Mouse (Mus musculus) cerebellum, postnatal 4 days (tissue): Measurements from ENCODE around the gene Gm156.
"Not testable (repeated sequence)": the region's sequence is repeated elsewhere in the genome, so short reads cannot be mapped to it uniquely, and the experiment has no call there.

Experiments
- DNase-seq, 2 experiments: peaks; one replicate each; pipeline ENCODE4 v3.0.0; 2022; ENCODE audit warnings: low spot score in 2 of 2, mixed read lengths in 1 of 2

Gene Gm156

DNA sequence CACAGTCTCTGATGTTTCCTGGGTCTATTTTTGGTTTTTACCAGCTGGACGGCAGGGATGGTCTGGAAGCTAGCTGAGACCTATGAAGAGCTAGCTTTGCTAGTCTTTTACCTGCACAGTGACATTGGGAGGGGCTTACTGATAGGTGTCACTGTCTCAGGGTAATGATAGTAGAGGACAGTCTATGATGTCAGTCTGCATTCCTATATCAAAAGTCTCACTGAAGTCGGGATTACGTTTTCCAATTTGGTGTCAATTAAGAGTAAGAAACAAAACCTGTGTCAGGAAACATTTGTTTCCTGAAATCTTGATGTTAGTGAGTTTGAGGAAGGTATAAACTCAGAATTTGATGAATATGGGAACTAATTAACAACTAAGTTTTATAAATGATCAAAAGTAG is at the start of gene Gm156:
Gene Gm156 (minus strand): TSS at position 101 of the 400 bp plus-strand sequence.
- DNase-seq = not testable (repeated sequence)

- no peak for DNase-seq
Observed at GRCm38 (mm10) chr6:129825559-129825958, 41.5 kb upstream of the Gm156 start.

DNA sequence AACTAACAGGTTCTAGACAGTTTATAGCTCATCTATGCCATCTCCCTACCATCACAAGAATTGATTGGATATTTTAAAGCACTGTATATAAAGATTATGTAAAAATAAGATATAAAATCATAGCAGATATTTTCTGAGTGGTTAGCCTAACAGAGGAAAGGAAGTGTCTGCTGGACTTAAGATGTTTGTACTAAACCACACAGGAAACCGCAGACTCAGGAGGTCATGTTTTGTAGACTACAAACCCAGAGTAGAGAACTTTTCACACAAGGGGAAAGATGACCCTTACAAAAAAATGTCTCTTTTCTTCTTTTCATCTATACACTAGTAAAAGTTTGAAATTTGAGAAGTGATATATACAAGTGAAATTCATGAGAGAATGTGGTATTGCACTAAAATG is 39.9 kb upstream of the Gm156 start:
- DNase-seq = no peak

DNA sequence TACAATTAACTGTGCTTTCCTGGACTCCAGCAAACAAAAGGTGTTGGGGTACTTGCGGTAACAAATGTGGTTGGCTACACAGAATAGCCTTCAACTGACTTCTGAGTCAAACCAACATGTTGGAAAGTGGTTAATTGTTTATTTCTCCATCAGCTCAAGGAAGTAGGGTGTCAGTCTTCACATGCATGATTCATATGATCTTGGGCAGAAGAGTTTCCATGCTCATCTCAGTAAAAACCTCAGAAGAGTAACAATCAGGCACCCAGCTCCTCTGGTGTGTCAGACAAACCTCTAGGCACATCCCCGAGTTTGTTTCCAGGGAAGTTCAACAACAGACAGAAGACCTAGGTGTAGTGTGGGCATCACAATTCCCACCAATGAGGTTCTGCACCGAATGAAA is 33.7 kb upstream of the Gm156 start:
- DNase-seq = no peak

GRCm38 (mm10) chr6:129747654-129748032 is 36.4 kb downstream of the Gm156 start:
- DNase-seq = no peak

DNA sequence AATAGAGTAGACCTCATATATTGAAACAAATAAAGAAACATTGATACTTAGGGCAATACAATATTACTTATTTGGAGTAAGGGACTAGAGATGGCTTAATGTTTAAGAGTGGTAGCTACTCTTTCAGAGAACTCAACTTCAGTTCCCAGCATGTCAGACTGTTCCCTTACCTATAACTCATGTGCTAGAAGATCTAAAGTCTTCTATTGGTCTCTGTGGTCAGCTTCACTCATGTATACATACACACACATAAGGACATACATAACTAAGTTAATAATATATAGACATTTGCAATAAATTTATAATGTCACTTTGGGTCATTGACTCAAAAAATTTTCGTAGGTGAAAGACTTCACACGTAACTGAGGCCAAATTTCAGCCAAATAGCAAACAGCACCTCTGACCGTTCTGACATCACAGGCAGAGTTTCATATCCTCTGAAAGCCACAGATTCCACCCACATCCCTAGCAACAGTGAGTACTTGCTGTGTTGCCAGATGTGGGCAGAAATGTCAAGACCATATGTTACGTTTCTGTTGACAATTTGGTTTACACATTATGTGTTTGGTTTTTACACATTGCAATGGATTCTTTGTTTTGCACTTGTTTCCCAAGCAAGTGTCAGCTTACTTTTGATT is 36.9 kb downstream of the Gm156 start:
- no peak for DNase-seq

GRCm38 (mm10) chr6:129746151-129746550 is 37.9 kb downstream of the Gm156 start:
- no peak for DNase-seq

DNA sequence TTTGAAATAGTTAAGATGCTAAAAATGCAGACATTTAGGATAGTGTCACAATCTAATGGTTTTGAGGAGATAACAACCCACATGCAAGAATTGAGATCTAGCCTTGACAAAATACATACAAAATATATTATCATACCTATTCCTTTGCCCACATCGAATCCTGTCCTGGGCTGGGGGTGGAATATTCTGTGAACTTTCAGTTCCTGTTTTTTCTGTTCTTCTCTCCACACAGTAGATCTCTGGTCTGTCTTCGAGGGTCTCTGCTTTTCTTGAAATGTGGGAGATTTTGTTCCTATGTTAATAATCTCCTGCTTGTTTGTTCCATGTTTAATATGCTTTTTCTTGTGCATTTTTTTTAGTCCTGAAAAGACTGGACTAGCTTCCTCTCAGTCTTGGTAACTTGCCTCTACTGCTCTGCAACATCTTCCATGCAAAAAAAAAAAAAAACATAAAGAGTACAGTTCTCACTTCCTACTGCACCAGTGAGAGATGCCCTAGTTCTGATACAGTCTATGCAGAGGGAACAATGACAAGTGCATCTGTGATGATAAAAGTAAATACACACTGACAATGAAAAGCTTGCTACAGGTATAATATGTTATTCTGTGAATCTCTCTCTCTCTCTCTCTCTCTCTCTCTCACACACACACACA is 43.9 kb downstream of the Gm156 start, which contains the start of gene Klri2:
Gene Klri2 (minus strand): TSS at position 416 of the 653 bp plus-strand sequence.
- no peak for DNase-seq

DNA sequence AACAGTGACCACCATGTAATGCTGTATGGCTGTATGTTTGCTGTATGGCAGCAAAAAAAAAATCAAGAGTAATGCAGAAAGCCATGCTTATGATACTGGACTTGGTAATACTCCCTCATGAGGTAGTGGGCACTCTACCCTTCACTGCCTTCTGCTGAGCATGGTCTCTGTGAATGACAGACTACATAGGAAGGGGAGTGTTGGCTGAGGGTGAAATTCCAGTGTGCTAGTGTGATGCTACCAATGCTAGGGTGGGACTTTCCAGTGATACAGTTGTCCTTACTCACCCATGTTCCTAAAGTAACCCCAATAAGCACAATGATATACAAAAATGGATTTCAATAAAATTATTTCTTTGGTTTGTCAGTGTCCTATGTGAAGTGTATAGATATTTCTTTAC is 47.7 kb downstream of the Gm156 start:
- DNase-seq = no peak

DNA sequence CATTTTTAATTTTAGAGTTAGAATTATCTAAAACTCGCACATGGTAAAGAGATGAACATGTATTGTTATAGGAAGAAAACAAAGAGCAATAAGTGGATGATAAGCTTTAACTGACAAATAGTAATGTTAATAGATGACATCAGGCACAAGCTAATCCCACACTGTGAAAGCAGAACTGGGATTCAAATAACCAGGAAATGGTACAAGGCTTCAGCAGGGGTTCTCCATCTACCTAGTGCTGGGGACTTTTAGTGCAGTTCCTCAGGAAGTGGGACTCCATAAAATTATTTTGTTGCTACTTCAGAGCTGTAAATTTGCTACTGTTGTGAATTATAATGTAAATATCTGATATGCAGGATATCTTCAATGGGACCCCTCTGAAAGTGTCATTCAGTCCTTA is 56.8 kb downstream of the Gm156 start:
- no peak for DNase-seq

DNA sequence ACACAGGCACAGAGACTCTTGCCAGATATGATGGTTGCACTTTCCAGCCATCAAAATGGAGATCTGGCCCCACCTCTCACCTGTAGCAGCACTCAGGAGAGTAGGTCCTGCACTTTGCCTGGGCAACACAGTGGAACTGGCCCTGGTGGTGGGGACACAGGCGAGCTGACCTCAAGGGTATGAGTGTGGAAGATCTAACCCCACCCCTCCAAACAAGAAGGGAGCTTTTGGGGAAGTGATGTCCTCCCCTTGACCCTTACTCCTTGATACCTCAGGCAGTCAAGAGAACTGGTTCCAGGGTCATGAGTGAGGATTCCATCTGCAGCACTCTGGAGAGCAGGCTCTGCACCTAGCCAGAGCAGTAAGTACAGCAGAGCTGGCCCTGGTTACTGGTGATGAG is 62.7 kb downstream of the Gm156 start:
- DNase-seq = no peak

DNA sequence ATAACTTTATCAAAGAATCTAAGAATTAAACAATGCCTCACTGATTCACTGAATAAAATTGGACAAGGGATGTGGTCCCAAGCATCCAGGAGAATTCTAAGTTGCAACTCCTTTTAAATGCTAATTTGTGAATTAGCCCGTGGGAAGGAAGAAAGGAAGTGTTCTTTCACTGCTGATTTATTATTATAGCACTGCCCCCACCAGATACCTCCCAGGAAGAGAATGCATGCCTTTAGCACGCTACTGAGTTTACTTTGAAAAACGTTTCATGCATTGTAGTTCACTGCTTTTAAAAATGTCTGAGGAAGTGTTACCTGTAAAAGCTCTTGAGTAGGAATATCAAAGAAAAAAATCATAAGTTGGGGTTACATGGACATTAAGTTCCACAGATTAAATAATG is 63.6 kb downstream of the Gm156 start:
- DNase-seq = no peak

GRCm38 (mm10) chr6:129717032-129717431 is 67.0 kb downstream of the Gm156 start, which contains the start of gene Klri1:
Gene Klri1, minus strand, starts transcription at chr6:129717132.
- no peak for DNase-seq
